Mouse (Mus musculus) brain, embryonic 14.5 days (tissue): ENCODE measurements around the gene Sorcs2.

Source experiments
- CTCF ChIP-seq: fragments of 200-500 bp; IDR thresholded peaks from 2 replicates; pipeline ENCODE4 v1.5.1; 2012; ENCODE audit warnings: inconsistent platforms, mild to moderate bottlenecking, moderate library complexity, borderline replicate concordance; ENCODE audit not compliant: insufficient read depth, insufficient read length; ENCODE audit errors: extremely low read depth
- POLR2A ChIP-seq: fragments of 200-500 bp; IDR thresholded peaks from 2 replicates; pipeline ENCODE4 v1.6.1; 2012; ENCODE audit warnings: mild to moderate bottlenecking, inconsistent platforms, borderline replicate concordance; ENCODE audit not compliant: poor library complexity, insufficient read depth, insufficient read length, severe bottlenecking; ENCODE audit errors: extremely low read depth

- TF ChIP-seq CTCF (no peak), POLR2A (no peak)
These were observed 394.1 kb downstream of the Sorcs2 start for GRCm38 (mm10) chr5:36003797-36004196.
